Mouse (Mus musculus): ENCODE data around the gene Abca2.

DNA sequence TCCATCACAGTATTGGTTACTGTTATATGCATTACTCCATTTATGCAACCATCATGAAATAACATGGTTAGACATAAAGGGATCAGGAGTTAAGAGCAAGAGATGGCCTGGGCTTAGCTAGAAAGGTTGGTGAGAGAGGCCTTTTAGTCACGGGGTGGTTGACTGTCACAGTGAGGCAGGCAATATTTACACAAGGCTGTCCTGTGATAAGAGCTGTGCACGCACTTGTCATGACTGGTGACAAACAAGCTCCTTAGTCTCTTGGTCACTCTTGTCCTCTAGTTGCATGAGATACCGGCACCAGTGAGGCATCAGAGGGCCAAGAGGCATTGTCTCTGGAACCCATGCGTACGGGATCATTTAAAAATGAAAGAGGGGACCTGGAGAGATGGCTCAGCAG lies 44.0 kb upstream of the Abca2 start:
- TF ChIP-seq POLR2A (IDR thresholded peaks at IDR 0.05; ENCODE audit: low read depth, low read length) (no peak), CTCF (conservative IDR thresholded peaks at IDR 0.05; ENCODE audit: insufficient read depth, insufficient read length, low read depth, low read length) (no peak)

Data from kidney, adult 2 months (tissue).